Mouse (Mus musculus): ENCODE measurements around the gene Prrc2c. TPM values are rescaled to one million over a fixed set of nuclear protein-coding genes. Genes with fewer than 3 reads are reported as not detected.
A peak's percentile ranks its signal among the peaks of the same experiment; 100 is the strongest.
"Not testable (repeated sequence)": the region's sequence is repeated elsewhere in the genome, so short reads cannot be mapped to it uniquely, and the experiment has no call there.

Prrc2c gene
- total RNA-seq, 2 experiments from 2014 or later, result 74.4 to 83.8 TPM

DNA sequence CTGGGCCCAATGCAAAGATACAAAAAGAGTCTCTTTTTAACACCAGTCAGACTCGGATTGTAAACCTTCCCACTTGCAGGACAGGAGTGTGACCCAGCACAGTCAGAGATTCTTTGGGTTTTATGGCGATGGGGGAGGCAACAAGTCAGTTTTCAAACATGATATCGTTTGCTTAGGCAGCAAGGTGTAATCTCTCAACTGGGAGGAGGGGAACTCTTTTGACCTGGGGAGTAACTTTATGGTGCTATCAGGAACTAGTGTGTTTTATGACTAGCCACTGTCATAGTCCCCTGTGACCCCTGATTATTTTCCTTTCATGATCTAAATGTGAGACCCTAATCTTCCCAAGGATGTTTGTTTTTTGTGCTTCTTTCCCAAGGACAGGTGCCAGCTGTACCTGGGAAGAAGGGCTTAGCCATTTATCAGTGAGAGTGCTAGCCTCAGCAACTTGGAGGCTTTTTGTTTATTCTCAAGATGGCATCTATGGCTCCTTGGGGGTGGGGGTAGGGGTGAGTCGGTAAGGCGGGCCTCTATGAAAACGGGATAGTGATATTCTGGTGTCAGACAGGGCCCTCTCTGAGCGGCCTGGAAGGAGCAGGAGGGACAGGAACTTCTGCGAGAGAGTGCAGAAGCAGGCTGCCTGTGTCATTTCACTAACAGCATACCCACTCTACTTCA lies 39.8 kb downstream of the Prrc2c start:
- intact Hi-C loops (cut with DNase I), result no loop called here
- DNase-seq (ENCODE audit: low spot score), result no peak

DNA sequence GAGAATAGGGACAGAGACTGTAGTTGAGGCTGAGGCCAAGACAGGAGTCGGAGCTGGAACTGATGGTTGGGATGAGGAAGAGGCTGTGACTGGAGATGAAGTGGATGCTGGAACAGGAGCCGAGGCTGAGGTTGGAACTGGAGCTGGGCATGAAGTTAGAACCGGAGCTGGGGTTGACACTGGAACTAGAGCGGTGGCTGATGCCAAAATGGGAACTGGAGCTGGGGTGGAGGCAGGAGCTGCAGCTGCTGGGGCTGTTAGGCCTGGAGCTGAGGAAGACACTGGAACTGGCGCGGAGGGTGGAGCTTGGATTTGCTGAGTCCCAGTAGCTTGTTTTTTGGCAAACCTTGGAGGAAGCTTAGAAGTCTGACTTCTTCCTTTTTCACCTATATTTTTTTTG lies 42.5 kb downstream of the Prrc2c start:
- intact Hi-C loops (cut with DNase I), result no loop called here

DNA sequence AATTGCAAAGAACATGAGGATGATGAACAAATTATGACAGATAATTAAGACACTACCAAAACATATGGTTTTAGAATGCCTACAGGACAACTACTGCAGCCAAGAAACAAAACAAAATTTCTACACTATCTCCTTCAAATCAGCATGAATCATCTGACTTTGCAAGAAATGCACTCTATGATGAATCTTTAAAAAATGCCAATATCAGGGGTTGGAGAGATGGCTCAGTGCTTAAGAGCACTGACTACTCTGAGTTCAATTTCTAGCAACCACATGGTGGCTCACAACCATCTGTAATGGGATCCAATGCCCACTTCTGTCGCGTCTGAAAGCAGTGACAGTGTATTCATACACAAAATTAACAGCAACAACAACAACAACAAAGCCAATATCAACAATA lies 46.6 kb downstream of the Prrc2c start:
- intact Hi-C loops (cut with DNase I), result no loop called here
- no peak for DNase-seq (ENCODE audit: low spot score)

More for the DNA sequence above, 42.5 kb downstream of the Prrc2c start:
- no peak for DNase-seq (ENCODE audit: low spot score)

DNA sequence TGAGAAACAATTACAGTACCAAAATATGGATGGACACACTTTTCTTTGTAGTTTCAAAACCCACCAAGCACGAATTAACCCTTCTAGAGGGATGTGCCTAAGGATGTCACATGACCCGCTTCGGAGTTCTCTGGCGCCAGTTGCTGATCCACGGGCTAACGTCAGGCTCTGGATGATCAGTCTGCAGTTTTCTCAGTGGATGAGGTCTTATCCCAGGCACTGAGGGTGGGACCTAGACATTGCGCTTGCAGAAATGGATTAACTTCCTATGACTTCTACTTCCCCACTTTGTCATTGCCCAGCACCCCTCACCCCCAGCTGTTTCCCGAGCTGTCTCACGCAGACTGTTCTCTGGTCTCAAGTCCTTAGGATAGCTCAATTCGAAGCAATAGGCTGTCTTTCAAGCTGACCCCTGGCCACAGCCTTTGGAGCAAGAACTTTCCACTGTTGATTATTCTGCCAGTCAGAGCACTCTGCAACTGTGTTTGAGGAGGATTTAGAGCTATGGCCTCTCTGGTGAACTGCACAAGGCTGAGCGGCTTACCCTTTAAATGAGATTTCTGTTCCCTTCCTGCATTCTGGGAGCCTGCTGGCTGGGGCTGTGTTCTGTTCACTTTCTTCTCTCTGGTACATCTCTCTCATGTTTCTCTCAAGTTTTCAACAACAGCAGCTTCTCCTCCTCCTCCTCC lies 74.7 kb downstream of the Prrc2c start:
- DNase-seq (ENCODE audit: low spot score), result no peak
- intact Hi-C loops (cut with DNase I), result loop anchor here (1.0 to 10.0 kb wide), 3 partner anchors 98 to 311 kb away; no protein-coding TSS in a partner anchor

DNA sequence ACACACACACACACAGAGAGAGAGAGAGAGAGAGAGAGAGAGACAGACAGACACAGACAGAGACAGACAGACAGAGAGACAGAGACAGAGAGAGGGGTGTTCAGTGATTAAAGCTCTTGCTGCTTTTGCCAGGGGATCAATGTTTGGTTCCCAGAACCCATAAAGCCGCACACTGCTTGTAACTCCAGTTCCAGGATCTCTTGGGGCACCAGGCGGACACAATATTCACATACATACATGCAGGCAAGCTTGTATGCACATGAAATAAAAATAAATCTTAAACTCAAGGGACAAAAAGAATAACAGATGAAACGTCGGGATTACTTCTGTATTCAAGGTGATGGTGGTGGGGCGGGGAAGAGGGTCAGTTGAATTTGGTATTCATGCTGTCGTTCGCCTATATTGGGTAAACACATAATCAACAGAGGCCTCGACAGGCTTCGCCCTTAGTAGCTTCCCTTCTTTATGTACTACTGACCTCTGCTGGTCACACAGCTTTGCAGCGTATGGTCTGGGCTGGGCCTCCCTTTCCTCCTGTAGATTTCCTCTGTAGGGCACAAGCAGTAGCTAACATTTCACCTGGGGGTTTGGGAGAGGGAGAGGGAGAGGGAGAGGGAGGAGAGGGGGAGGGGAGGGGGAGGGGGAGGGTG lies 75.4 kb downstream of the Prrc2c start:
- intact Hi-C loops (cut with DNase I), result loop anchor here (1.0 to 10.0 kb wide), 3 partner anchors 98 to 310 kb away; no protein-coding TSS in a partner anchor
- peak; percentile 21 for DNase-seq (ENCODE audit: low spot score)

DNA sequence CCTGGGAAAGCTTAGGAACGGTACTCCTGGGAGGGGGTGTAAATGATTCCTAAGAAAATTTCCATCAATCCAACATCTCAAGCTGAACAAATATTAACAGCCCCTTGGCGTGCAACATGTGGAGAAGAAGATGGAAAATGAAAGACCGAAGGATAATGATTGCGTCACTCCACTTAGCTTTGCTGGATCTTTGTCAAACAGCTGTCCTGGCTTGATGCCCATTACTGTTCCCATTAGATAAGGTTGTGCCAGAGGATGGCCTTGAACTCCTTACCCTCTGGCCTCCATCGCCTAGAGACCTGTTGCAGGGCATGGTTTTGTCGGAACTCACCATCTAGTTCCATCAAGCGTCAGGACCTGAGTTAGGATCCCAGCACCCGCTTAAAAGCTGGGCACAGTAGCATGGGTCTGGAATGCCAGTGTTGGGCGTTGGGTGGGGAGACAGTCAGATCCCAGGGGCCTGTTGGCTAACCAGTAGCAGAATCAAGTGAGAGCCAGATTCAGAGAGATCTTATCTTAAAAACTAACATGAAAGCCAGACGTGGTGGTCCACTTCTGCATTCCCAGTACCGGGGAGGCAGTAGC lies 80.0 kb downstream of the Prrc2c start:
- DNase-seq (ENCODE audit: low spot score), result peak; percentile 14
- intact Hi-C loops (cut with DNase I), result loop anchor here (10.0 kb wide), 1 partner anchor 306 kb away; no protein-coding TSS in a partner anchor

DNA sequence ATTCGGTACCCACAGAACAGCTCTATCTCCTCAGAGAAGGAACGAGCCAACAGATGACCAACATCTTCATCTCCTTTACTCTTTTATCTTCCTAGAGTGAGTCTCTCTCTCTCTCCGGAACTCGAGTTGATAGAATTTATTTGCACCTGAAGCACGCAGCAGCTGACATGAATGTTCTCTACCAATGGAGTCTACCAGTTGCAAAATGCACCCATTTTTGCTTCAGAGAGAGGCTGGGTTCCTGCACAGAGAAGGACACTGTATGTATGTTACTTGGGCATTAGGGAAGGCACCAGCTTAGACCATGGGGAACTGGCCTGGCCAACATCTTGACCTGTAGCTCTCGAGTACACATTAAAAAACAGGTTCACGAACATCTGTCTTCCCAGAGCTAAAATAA lies 82.2 kb downstream of the Prrc2c start, which contains the start of gene Myocos:
Gene Myocos (minus strand): TSS at position 101 of the 400 bp plus-strand sequence.
- intact Hi-C loops (cut with DNase I), result no loop called here
- no peak for DNase-seq (ENCODE audit: low spot score)

DNA sequence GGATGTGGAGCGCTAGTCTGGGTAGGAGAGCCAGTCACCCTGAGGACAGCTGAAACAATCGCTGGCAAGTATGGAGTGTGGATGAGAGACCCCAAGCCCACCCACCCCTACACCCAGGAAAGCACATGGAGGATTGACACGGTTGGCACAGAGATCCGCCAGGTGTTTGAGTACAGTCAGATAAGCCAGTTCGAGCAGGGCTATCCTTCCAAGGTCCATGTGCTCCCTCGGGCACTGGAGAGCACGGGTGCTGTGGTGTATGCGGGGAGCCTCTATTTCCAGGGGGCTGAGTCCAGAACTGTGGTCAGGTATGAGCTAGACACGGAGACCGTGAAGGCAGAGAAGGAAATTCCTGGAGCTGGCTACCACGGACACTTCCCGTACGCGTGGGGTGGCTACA lies 91.9 kb downstream of the Prrc2c start:
- no peak for DNase-seq (ENCODE audit: low spot score)
- intact Hi-C loops (cut with DNase I), result no loop called here

DNA sequence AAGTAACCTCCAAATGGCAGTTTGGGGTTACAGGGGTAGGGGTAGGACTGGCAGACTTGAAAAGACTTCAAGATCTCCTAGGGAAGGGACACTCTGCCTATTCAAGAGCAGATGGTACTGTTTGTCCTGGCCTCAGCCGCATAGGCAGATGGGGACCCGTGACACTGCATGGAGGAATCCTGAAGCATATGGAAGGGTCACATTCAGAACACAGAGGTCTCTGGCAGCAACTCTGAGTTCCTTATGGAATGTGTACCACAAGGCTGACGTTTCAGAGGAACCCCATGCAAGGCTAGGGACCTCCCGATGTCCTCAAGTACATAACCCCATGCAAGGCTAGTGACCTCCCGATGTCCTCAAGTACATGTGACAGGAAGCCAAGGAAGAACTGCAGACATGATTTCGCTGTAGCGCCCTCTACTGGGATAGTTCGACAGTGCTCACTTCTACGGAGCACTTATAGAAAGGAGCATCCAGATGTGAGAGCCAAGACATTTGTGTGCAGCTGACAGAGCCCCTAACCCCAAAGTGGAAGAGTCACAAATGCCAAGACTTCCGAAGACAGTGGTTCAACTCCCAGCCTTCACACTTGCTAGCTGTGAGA lies 94.2 kb downstream of the Prrc2c start:
- intact Hi-C loops (cut with DNase I), result no loop called here
- DNase-seq (ENCODE audit: low spot score), result no peak

DNA sequence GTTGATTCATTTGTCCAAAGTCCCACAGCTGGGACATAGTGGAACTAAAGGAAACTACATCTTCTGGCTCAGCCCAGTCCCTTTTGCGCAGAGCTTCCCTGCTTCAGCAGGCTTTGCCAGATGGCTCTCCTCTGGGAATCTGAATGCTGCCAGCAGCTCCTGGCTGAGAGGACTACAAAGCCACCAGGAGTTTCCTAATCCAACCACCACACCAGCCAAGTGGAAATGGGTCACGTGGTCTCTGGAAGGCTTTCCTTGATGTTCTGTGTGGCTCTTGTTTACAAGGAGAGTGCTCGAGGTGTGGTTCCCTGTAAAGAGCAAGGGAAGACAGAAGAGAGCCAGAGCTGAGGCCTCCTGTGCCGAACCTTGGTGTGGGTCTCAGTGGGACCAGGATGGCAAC lies 96.6 kb downstream of the Prrc2c start:
- intact Hi-C loops (cut with DNase I), result no loop called here
- peak; percentile 87 for DNase-seq (ENCODE audit: low spot score)

DNA sequence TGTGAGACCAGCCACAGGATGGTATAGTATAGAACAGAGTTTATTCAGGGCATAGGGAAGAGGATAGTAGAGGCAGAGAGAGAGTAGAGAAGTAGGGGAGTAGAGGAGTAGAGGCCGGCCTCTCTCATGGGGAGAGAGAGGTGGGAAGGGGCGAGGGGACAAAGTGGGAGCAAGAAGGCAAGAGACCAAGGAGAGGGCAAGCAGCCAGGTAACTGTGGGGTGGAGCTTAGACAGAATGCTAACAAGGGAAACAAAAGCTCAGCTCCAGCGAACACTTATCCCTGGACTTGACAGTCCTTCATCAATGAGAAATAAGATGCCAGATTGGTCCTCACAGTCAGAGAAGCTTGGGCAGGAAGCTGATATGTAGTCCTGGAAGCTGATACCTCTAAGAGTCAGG lies 97.8 kb downstream of the Prrc2c start:
- intact Hi-C loops (cut with DNase I), result no loop called here
- no peak for DNase-seq (ENCODE audit: low spot score)

DNA sequence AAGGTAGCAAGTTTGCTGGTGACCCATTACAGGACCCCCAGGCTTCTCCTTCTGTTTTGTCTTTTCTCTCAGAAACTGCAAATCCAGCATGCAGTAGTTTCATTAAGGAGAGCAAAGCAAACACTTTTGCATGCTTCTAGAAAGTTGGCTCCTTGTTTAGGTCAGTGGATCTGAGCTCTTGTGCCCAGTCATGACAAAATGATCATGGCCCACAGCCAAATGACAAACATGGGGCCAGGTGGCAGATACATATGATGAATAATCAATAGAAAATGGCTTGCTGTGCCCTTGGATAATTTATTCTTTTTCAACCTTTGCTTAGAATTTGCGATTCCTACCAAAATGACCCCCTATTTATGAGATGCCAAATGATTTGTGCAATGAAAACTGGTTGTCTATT lies 100.5 kb downstream of the Prrc2c start:
- DNase-seq (ENCODE audit: low spot score), result no peak
- intact Hi-C loops (cut with DNase I), result no loop called here

DNA sequence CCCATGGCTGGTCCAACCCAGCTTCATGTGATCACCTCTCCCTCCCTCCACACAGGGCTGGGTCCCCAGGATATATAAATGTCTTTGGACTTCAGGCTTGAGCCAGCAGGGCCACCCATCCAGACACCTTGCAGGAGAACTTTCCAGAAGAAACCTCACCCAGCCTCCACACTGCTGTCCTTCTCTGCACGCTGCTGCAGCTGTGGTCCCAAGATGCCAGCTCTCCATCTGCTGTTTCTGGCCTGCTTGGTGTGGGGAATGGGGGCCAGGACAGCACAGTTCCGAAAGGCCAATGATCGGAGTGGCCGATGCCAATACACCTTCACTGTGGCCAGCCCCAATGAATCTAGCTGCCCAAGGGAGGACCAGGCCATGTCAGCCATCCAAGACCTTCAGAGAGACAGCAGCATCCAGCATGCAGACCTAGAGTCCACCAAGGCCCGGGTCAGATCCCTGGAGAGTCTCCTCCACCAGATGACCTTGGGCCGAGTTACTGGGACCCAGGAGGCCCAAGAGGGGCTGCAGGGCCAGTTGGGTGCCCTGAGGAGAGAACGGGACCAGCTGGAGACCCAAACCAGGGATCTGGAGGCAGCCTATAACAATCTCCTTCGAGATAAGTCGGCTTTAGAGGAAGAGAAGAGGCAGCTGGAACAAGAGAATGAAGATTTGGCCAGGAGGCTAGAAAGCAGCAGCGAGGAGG lies 101.2 kb downstream of the Prrc2c start, which contains the start of gene Myoc:
Gene Myoc (plus strand): TSS at position 105 of the 700 bp plus-strand sequence.
- intact Hi-C loops (cut with DNase I), result no loop called here
- DNase-seq (ENCODE audit: low spot score), result peak; percentile 17

DNA sequence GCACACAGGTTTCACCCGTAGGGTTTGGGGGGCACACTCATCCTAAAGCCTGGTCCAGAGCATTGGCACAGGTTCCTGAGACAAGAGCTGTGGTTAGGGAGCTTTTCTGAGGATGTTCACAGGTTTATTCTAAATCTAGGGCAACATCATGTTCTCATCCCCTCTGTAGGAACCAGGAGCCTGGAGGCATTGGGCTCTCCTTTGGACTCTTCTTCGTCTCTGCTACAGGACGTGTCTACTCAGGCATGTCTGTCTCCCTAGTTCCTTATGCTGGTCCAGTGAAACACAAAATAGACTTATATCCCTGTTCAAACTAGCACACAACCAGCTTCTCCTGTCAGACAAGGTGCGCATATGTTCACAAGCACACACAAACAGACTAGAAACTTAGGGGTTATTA lies 101.8 kb downstream of the Prrc2c start:
- intact Hi-C loops (cut with DNase I), result no loop called here
- no peak for DNase-seq (ENCODE audit: low spot score)

DNA sequence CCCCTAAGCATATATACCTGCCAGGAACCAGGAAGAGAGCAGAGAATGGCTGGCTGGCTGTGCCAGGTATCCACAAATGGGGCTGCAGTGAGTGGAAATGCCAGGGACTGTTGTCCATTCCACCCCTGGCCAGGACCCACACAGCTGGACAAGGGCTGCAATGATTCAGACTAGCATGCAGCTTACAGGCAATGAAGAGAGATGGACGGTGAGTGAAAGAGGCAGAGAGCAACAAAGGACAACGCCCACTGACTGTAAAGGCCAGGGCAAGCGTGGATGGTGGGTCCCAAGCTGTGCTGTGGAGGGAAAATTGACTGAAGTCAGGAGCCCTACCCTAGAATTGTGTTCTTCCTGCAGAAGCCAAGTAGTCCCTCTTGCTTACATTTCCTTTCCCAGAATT lies 103.8 kb downstream of the Prrc2c start:
- no peak for DNase-seq (ENCODE audit: low spot score)
- intact Hi-C loops (cut with DNase I), result no loop called here

DNA sequence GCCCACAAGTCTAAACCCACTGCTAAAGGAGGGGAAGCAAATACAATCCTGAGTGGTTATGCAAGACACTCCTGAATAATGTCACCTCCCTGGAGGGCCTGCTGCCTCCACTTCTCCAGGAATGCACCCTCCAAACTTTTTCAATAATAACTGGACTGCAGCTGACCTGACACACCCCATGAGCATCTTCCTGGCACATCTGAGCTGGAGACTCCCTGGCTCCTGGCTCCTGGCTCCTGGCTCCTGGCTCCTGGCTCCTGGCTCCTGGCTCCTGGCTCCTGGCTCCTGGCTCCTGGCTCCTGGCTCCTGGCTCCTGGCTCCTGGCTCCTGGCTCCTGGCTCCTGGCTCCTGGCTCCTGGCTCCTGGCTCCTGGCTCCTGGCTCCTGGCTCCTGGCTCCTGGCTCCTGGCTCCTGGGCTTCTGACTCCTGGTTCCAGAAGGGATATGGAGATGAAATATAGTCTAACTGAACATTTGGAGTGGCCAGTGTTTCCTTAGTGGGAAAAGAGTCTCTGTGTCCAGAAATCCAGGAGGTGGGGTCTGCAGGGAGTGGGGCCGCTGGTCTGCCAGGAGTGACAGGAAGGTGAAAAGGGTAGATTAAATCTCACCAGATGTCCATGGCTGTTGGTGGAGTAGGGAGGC lies 104.9 kb downstream of the Prrc2c start:
- DNase-seq (ENCODE audit: low spot score), result peak; percentile 42
- intact Hi-C loops (cut with DNase I), result not testable (repeated sequence)

DNA sequence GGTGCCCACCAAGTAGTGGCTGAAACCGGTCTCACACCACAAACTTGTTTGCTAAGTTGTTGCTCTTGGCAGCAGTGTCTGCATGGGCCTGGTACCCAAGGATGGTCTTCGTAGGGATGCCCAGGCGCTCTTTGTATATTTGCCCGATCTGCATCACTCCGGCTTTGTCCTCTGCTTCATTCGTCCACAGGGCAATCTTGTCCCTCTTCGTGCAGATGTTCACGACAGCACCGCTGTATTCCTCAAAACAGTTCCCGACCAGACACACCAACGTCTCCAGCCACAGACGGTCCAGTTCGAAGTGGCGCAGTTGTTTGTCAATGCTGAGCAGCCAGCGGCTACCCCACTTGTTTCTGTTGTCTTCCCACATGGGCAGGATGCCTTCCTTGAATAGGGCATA lies 112.0 kb downstream of the Prrc2c start:
- DNase-seq (ENCODE audit: low spot score); intact Hi-C loops (cut with DNase I): not testable (repeated sequence)

DNA sequence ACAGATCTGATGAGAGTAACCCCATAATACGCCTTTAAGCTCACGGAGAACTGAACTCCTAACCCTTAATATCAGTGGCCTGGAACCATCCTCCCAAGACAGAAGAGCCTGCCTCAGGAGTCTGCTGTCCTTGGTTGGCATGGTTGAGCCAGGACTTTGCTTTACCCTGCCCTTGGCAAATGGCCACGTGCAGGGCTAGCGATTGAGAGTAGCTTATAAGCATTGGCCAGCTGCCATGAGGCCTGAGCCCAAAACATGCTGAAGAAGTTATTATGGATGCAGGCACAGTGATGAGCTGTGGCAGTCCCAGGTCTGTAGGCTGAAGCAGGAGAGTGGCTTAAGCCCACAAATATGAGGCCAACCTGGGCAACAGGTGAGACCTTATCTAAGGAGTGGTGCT lies 112.5 kb downstream of the Prrc2c start:
- intact Hi-C loops (cut with DNase I); DNase-seq (ENCODE audit: low spot score): not testable (repeated sequence)

DNA sequence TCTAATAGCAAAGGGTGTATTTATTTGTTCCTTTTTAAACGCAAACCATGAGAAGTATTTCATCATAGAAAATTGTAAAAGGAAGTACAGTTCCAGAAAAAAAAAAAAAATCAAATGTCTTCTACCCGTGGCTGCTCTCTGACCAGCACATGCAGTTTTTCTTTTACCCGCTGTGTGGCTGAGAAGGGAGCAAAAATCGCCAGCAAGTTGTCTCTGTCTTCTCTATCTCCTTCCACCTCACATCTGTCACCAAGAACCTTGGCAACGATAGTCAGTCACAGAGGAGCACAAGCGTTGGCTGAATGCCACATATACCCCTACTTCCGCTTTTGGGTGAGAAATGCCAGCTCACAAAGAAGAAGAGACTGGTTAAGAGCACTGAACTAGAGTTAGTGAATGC lies 115.1 kb downstream of the Prrc2c start:
- DNase-seq (ENCODE audit: low spot score), result no peak
- intact Hi-C loops (cut with DNase I), result no loop called here
